Mouse (Mus musculus) embryonic facial prominence, embryonic 14.5 days (tissue): Measurements from ENCODE around the gene Ankrd6. TPM values are rescaled to one million over a fixed set of nuclear protein-coding genes. Genes with fewer than 3 reads are reported as not detected.

Experiments
- ATAC-seq: fragments of 200-750 bp; cut with Nextera tagmentation; 2 replicates; pipeline ENCODE4 v1.8.0; 2017; ENCODE audit warnings: low read depth, moderate number of reproducible peaks, moderate TSS enrichment
- DNase-seq: peaks from one replicate; pipeline ENCODE4 v3.0.0-alpha.2; 2015; ENCODE audit warnings: low spot score
- H3K27ac ChIP-seq: fragments of 300-500 bp; sonication (generic); replicated peaks from 2 replicates; pipeline ENCODE4 v1.5.1; 2014; ENCODE audit warnings: low read depth, mild to moderate bottlenecking, low read length, moderate library complexity
- H3K27me3 ChIP-seq: fragments of 300-500 bp; sonication (generic); replicated peaks from 2 replicates; pipeline ENCODE4 v1.6.1; 2014; ENCODE audit warnings: low read length; ENCODE audit not compliant: control insufficient read depth, insufficient read depth
- H3K36me3 ChIP-seq: fragments of 300-500 bp; sonication (generic); 2 replicates; pipeline ENCODE4 v1.6.1; 2014; ENCODE audit warnings: low read length, mixed read lengths; ENCODE audit not compliant: control insufficient read depth, insufficient read depth
- H3K4me1 ChIP-seq: fragments of 300-500 bp; sonication (generic); 2 replicates; pipeline ENCODE4 v1.6.1; 2014; ENCODE audit warnings: antibody characterized with exemption, low read length; ENCODE audit not compliant: control insufficient read depth, insufficient read depth
- H3K4me2 ChIP-seq: fragments of 300-500 bp; sonication (generic); 2 replicates; pipeline ENCODE4 v1.6.1; 2014; ENCODE audit warnings: low read depth, mild to moderate bottlenecking, low read length, moderate library complexity, mixed read lengths
- H3K4me3 ChIP-seq: fragments of 300-500 bp; sonication (generic); 2 replicates; pipeline ENCODE4 v1.5.1; 2014; ENCODE audit warnings: low read depth, mild to moderate bottlenecking, low read length
- H3K9ac ChIP-seq: fragments of 300-500 bp; sonication (generic); 2 replicates; pipeline ENCODE4 v1.6.1; 2014; ENCODE audit warnings: low read depth, mild to moderate bottlenecking, low read length, moderate library complexity, mixed read lengths
- H3K9me3 ChIP-seq: fragments of 300-500 bp; sonication (generic); 2 replicates; pipeline ENCODE4 v1.6.1; 2016; ENCODE audit warnings: low read length; ENCODE audit not compliant: control insufficient read depth
- WGBS: fragments of 180-500 bp; shearing (Covaris S2); extraction: QIAGEN DNeasy Blood & Tissue Kit; methylation state at CpG from one replicate; pipeline ENCODE4 v1.1.7; 2014; 5-methylcytosine and 5-hydroxymethylcytosine counted together
- polyA plus RNA-seq: library from polyadenylated mRNA; unstranded; fragments of >200 nt; fragmentation: Nextera tagmentation; extraction: Ambion mirVana; gene quantifications from 2 replicates; pipeline ENCODE4 v1.2.1, GENCODE M21; 2014

The Ankrd6 gene
- polyA plus RNA-seq, 1 experiment from 2014 or later = 11.0 TPM

DNA sequence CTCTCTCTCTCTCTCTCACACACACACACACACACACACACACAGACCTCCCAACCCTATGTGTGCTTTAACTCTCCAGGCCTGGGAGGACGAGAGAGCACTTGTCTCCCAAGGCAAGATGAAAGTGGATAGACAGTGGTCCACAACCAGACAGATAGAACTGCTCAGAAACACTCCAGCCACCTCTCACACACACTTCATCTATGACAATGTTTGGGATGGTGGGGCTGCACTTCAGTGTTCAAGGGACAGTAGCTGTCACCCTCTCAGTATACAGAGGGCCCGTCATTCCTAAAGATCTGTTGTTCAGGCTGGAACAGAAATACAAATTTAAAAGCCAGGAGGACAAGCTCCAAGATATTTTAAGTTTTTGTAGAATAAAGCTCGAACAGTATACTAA, 43.0 kb downstream of the Ankrd6 start:
- no peak overlapping the region for H3K9ac ChIP-seq
- no peak overlapping the region for H3K27ac ChIP-seq
- no peaks in the 10 kb centered on the region for H3K9me3 ChIP-seq
- H3K4me1 ChIP-seq = no peaks in the 10 kb centered on the region
- no peak overlapping the region for H3K4me2 ChIP-seq
- H3K36me3 ChIP-seq = no peaks in the 10 kb centered on the region
- DNase-seq (no peak), ATAC-seq (no peak)
- no peak overlapping the region for H3K4me3 ChIP-seq
- 81% methylated on average over 3 of the region's 3 CpGs for WGBS
- no peaks in the 10 kb centered on the region for H3K27me3 ChIP-seq

DNA sequence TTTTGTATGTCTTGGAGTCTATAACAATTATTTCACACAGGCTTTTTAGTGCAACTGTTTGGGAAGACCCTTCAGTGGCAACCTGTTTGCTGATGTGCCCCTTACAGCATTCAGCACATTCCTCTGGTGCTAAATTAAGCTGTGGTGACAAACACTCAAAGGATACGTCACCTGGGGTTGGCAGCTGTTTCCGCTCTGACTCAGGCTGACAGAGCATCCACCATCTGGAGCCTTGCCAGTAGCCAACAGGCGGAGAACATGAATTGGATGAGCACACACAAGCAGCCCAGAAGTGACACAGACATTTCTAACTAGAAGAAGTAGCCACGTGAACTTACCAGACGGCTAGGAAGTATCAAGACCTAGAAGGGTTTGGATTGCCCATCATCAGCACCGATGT, 44.0 kb downstream of the Ankrd6 start:
- no peak overlapping the region for H3K27ac ChIP-seq
- WGBS = 60% methylated on average over 6 of the region's 6 CpGs
- ATAC-seq (peak; percentile 55; the same call in 1 of the 2 replicates), DNase-seq (peak; percentile 86)
- H3K9me3 ChIP-seq = no peaks in the 10 kb centered on the region
- H3K4me1 ChIP-seq = no peaks in the 10 kb centered on the region
- H3K36me3 ChIP-seq = no peaks in the 10 kb centered on the region
- H3K9ac ChIP-seq = no peak overlapping the region
- H3K4me2 ChIP-seq = no peak overlapping the region
- H3K4me3 ChIP-seq = no peak overlapping the region
- H3K27me3 ChIP-seq = no peaks in the 10 kb centered on the region

DNA sequence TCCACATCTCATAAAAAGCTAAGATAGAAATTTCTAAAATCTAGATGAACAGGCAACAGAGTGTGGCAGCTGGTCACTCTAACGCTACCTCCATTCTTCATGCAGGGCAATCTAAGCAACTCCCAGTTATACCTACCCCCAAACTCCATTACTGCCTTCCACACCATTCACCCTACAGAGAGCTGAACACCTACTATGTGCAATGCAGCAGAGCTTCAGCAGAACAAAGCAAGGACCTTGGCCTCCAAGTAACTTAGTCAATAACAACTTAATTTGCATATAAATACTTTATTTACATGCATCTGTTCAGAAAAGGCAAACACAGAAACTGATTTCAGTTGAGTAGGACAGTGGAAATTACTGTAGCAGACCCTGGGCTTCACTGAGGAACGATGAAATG, 44.7 kb downstream of the Ankrd6 start:
- no peak for ATAC-seq
- no peak for DNase-seq
- no peak overlapping the region for H3K4me2 ChIP-seq
- no peak overlapping the region for H3K27ac ChIP-seq
- WGBS = 94% methylated on average over 2 of the region's 2 CpGs
- H3K9ac ChIP-seq = no peak overlapping the region
- H3K27me3 ChIP-seq = no peaks in the 10 kb centered on the region
- no peaks in the 10 kb centered on the region for H3K9me3 ChIP-seq
- H3K4me1 ChIP-seq = no peaks in the 10 kb centered on the region
- no peak overlapping the region for H3K4me3 ChIP-seq
- H3K36me3 ChIP-seq = no peaks in the 10 kb centered on the region

DNA sequence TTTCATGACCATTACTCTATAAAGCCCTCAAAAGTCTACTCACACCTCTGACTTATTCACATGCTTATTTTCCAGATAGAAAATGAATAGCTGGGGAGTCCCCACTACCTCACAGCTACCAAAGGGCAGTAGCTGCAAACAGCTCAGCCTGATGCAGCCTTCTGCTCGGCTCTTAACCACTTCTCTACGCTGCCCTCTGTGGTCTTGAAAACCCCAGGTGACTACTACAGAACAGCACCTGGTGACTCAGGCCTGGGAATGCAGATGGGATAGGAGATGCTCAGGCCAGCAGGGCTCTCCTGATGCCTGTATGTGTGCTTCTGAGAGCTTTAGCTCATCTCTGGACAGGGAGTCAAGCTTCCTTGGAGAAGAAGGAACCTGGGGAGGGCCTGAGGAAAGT, 45.3 kb downstream of the Ankrd6 start:
- Histone ChIP-seq H3K4me3 (no peak overlapping the region), H3K9me3 (no peaks in the 10 kb centered on the region), H3K4me1 (no peaks in the 10 kb centered on the region), H3K27ac (no peak overlapping the region), H3K4me2 (no peak overlapping the region), H3K9ac (no peak overlapping the region), H3K27me3 (no peaks in the 10 kb centered on the region), H3K36me3 (no peaks in the 10 kb centered on the region)
- WGBS = 78% methylated on average over 2 of the region's 2 CpGs
- DNase-seq (no peak), ATAC-seq (no peak)

DNA sequence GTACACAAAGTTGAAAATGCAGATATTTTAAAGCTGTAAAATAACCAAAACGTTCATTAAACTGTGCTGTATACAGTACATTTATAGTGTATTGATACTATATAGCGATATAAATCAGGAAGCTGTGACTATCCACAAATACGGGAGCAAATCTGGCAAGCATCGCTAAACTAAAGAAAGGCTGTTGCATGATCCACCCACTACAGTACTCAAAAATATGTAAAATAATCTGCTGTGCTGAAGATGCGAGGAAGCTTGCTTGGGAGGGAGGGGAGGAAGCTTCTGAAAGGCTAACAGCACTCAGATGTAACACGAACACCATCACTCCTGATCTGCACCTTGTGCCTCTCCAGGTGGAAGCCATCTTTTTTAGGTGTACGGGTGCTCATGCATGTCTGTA, 46.8 kb downstream of the Ankrd6 start:
- 68% methylated on average over 7 of the region's 7 CpGs for WGBS

DNA sequence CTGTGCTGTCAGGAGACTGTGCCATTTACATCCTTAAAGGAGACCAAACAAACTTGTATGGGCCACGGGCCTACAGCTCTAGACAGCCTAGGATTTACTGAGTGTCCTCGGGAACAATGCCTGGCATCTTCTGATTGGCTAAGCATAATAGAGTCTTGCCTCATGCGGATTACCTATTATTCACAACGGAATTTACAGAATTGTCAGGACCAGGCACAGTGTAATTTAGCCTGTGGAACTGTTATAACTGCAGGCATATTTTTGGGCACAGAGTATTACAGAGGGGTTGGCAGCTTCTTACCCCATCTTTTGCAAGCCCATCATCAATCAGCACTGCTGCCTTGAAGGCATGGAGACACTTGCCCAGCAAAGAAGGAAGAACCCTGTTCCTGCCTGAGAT, 51.6 kb downstream of the Ankrd6 start:
- Histone ChIP-seq H3K4me3 (no peak overlapping the region), H3K9ac (no peak overlapping the region), H3K36me3 (no peaks in the 10 kb centered on the region), H3K9me3 (peaks cover 12% of the 10 kb centered on the region), H3K27me3 (no peaks in the 10 kb centered on the region), H3K4me2 (no peak overlapping the region), H3K4me1 (no peaks in the 10 kb centered on the region), H3K27ac (no peak overlapping the region)
- DNase-seq = no peak
- 49% methylated on average over 4 of the region's 4 CpGs for WGBS
- peak; percentile 84; the same call in 1 of the 2 replicates for ATAC-seq

More for the DNA sequence above, 46.8 kb downstream of the Ankrd6 start:
- no peaks in the 10 kb centered on the region for H3K27me3 ChIP-seq
- H3K4me1 ChIP-seq = no peaks in the 10 kb centered on the region
- no peak overlapping the region for H3K4me2 ChIP-seq
- no peak overlapping the region for H3K27ac ChIP-seq
- H3K9ac ChIP-seq = no peak overlapping the region
- DNase-seq (no peak), ATAC-seq (no peak)
- H3K9me3 ChIP-seq = no peaks in the 10 kb centered on the region
- H3K36me3 ChIP-seq = no peaks in the 10 kb centered on the region
- H3K4me3 ChIP-seq = no peak overlapping the region

DNA sequence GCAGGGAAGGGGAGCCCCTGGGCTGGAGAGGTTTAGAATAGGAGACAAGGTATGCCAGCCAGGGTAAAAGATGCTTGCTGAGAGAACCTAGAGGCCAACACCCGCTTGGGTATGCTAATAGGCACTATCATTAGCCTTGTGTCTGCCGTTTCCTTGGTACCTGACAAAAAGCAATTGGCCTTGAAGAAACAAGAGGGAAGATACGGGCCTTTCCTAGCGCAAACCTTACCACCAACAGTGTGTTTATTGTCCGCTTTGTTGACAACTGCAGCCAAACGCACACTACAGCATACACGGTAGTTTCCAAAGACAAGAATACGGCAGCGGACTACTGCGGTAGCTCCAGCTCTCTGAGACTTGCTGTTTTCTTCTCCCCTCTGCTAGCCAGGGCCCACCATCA, 59.3 kb downstream of the Ankrd6 start:
- Histone ChIP-seq H3K27me3 (no peaks in the 10 kb centered on the region), H3K4me1 (0 out of 2 replicates have a peak, but pooled peaks cover 7% of the 10 kb centered on the region), H3K4me2 (no peak overlapping the region), H3K9ac (no peak overlapping the region), H3K27ac (no peak overlapping the region), H3K36me3 (no peaks in the 10 kb centered on the region), H3K4me3 (no peak overlapping the region), H3K9me3 (peaks cover 20% of the 10 kb centered on the region)
- WGBS = 93% methylated on average over 10 of the region's 10 CpGs
- no peak for ATAC-seq
- DNase-seq = no peak

DNA sequence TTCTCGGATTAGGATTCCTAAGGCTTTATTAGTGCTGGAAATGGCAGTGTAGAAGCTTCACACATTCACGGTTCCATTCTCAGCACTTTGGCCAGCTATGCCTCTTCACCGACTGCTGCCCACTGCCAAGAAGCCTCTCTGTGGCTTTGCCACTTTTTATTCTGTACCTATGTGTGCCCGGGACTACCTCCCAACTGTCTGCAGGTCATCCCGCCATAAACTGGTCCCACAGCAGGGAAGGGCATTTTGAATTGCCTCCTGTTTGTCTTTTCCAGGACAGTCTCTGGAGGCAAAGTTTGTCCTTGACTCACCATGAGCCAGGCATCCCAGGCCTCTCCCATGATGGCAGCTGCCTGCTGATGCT, 59.9 kb downstream of the Ankrd6 start:
- 85% methylated on average over 5 of the region's 5 CpGs for WGBS

DNA sequence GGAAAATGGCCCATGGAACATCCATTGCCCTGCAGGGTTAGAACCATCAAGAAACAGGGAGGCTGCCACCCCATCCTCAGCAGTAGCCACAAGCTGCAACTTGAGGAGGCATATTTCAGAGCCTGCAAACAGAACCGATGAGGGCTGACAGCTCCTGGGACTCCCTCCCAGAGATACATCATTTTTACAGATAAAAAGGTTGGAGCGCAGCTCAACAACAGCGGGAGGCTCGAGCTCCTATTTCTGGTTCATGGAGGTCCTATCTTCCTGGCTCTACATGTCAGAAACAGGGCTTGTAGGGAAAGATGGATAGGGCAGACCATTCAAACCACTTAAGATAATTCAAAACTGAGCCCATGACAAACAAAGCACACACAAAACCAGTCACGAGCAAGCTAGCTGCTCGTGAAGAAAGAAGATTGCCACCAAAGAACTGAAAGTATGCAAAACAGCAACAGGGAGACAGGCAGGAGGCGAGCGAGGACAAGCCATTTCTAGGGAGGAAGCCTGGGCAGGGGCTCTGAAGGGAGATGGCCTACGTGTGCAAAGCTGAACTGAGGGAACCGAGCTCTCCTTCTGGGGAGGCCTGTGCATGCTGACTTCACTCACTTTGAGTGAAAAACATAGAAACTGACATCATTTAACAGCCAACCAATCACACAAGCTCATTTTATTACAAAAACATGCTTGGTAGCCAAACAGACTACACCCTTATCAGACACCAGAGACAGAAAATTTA, 60.5 kb downstream of the Ankrd6 start:
- 55% methylated on average over 10 of the region's 10 CpGs for WGBS
- no peak for ATAC-seq
- no peak for DNase-seq
- H3K27me3 ChIP-seq = no peaks in the 10 kb centered on the region
- H3K4me3 ChIP-seq = no peak overlapping the region
- peaks cover 20% of the 10 kb centered on the region for H3K9me3 ChIP-seq
- H3K4me2 ChIP-seq = 0 out of 2 replicates have a peak overlapping the region, but pooled peaks have one; percentile 12
- H3K4me1 ChIP-seq = 0 out of 2 replicates have a peak, but pooled peaks cover 7% of the 10 kb centered on the region
- no peak overlapping the region for H3K9ac ChIP-seq
- H3K27ac ChIP-seq = peak overlapping the region; percentile 28
- no peaks in the 10 kb centered on the region for H3K36me3 ChIP-seq

More for the DNA sequence above, 59.9 kb downstream of the Ankrd6 start:
- Histone ChIP-seq H3K36me3 (no peaks in the 10 kb centered on the region), H3K9ac (no peak overlapping the region), H3K9me3 (peaks cover 20% of the 10 kb centered on the region), H3K27me3 (no peaks in the 10 kb centered on the region), H3K4me2 (no peak overlapping the region), H3K4me1 (0 out of 2 replicates have a peak, but pooled peaks cover 7% of the 10 kb centered on the region), H3K4me3 (no peak overlapping the region), H3K27ac (no peak overlapping the region)
- DNase-seq (no peak), ATAC-seq (no peak)
